28 mouse cellular contexts compared by ENCODE assay signal in genomic region chrX:100605314-100605713, GRCm38 (mm10). TPM values are rescaled to one million over a fixed set of nuclear protein-coding genes. Genes with fewer than 3 reads are reported as not detected.
"Had no signal": no experiment of that assay in that cellular context is flagged by ENCODE, and none has a peak within 500 bp of the region (broad histone marks: within the 10 kb centered on the region; RNA-seq: fewer than 3 reads in every experiment).

Gene Arr3, plus strand, starts transcription at chrX:100605497.

- H3K4me1 ChIP-seq: midbrain, embryonic 10.5 days; midbrain, embryonic 12.5 days; neural tube, embryonic 13.5 days; neural tube, embryonic 15.5 days had no signal

- H3K27ac ChIP-seq: liver, embryonic 14.5 days; midbrain, embryonic 10.5 days; midbrain, embryonic 12.5 days; neural tube, embryonic 13.5 days; neural tube, embryonic 15.5 days had no signal

- ATAC-seq: midbrain, embryonic 16.5 days had no signal

- H3K9ac ChIP-seq: liver, embryonic 14.5 days; lung, embryonic 14.5 days; midbrain, embryonic 12.5 days; neural tube, embryonic 13.5 days; neural tube, embryonic 15.5 days had no signal

- H3K4me3 ChIP-seq: megakaryocyte, embryonic 14.5 days; midbrain, embryonic 10.5 days; midbrain, embryonic 12.5 days; myocyte; neural tube, embryonic 13.5 days; neural tube, embryonic 15.5 days had no signal

- DNase-seq: lung, adult 18-20 months; lung, embryonic 14.5 days; lung, postnatal 10 days; lung, postnatal 4 days; midbrain, embryonic 14.5 days; right cerebral cortex, adult 18-20 months; right cerebral cortex, postnatal 25 days; right cerebral cortex, postnatal 4 days; spleen, adult 18-20 months; thymus, adult 18-20 months; thymus, postnatal 25 days; thymus, postnatal 4 days had no signal

- H3K9me3 ChIP-seq: megakaryocyte, embryonic 14.5 days; midbrain, embryonic 10.5 days; midbrain, embryonic 12.5 days; neural tube, embryonic 13.5 days; neural tube, embryonic 15.5 days had no signal

- H3K36me3 ChIP-seq: midbrain, embryonic 10.5 days; midbrain, embryonic 12.5 days; neural tube, embryonic 13.5 days; neural tube, embryonic 15.5 days had no signal

- H3K4me2 ChIP-seq: lung, embryonic 14.5 days; midbrain, embryonic 12.5 days; neural tube, embryonic 13.5 days; neural tube, embryonic 15.5 days had no signal

RNA-seq across cellular contexts. Expression of gene Arr3, which starts in this region (rescaled TPM):
- polyA plus RNA-seq: liver, embryonic 14.5 days; liver, embryonic 16.5 days; lung, embryonic 14.5 days; lung, embryonic 16.5 days; midbrain, embryonic 10.5 days; midbrain, embryonic 12.5 days; midbrain, embryonic 14.5 days; midbrain, embryonic 16.5 days; myocyte; neural tube, embryonic 11.5 days; neural tube, embryonic 13.5 days; neural tube, embryonic 15.5 days; small intestine, adult 2 months; stomach, embryonic 14.5 days; stomach, embryonic 16.5 days; thymus, postnatal 0 days; urinary bladder, adult 2 months had no signal
